Mouse (Mus musculus) cerebellum, adult 2 months (tissue): Measurements from ENCODE around the gene Prrg4. TPM values are rescaled to one million over a fixed set of nuclear protein-coding genes. Genes with fewer than 3 reads are reported as not detected.

ENCODE experiments used
- DNase-seq, 2 experiments: peaks; one replicate each; pipeline ENCODE4 v3.0.0; 2021
- H3K27ac ChIP-seq: fragments of 200-500 bp; 2 replicates; pipeline ENCODE4 v1.5.1; 2012; ENCODE audit warnings: low read length, control low read depth, inconsistent platforms; ENCODE audit not compliant: insufficient read depth
- H3K27me3 ChIP-seq: fragments of 200-500 bp; 2 replicates; pipeline ENCODE4 v1.6.1; 2012; ENCODE audit warnings: inconsistent platforms, mild to moderate bottlenecking, low read length, moderate library complexity; ENCODE audit not compliant: control insufficient read depth, insufficient read depth
- H3K4me1 ChIP-seq: fragments of 200-500 bp; 2 replicates; pipeline ENCODE4 v1.6.1; 2011; ENCODE audit warnings: low read length; ENCODE audit not compliant: control insufficient read depth, insufficient read depth
- H3K4me3 ChIP-seq: fragments of 200-500 bp; replicated peaks from 2 replicates; pipeline ENCODE3; 2011; ENCODE audit warnings: mild to moderate bottlenecking, low read depth, low read length, control low read depth; ENCODE audit not compliant: insufficient read depth
- CTCF ChIP-seq: fragments of 200-500 bp; IDR thresholded peaks from 2 replicates; pipeline ENCODE4 v1.5.1; 2011; ENCODE audit warnings: low read depth, mild to moderate bottlenecking, control low read depth, low read length, moderate library complexity, borderline replicate concordance; ENCODE audit not compliant: insufficient read depth
- POLR2A ChIP-seq: fragments of 200-500 bp; IDR thresholded peaks from 2 replicates; pipeline ENCODE4 v1.6.1; 2011; ENCODE audit warnings: low read length, control low read depth, borderline replicate concordance; ENCODE audit not compliant: insufficient read depth
- WGBS: fragments of 180-500 bp; shearing (Covaris S2); methylation state at CpG from one replicate; pipeline ENCODE4 v1.1.7; 2018; 5-methylcytosine and 5-hydroxymethylcytosine counted together
- polyA plus RNA-seq: library from polyadenylated mRNA; depleted of rRNA; stranded (reverse); fragments of >200 nt; gene quantifications from 2 replicates; pipeline ENCODE4 v1.2.3, GENCODE M21; 2012; rRNA removed

Prrg4 gene
- polyA plus RNA-seq, 1 experiment: 0.16 TPM

DNA sequence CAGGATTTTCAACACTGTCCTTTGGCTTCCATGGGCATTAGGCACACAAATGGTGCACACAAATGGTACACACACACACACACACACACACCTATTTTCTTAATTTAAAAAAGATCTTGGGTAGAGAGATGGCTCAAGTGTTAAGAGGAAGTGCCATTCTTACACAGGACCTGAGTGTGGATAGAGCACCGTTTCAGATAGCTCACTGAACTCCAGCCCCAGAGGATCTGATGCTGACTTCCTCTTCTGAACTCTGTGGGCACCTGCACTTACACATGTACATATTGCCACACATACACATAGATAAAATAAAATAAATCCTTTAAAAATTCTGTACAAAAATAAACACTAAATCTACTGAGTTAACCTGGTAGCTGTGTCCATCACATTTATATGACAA is 44.2 kb downstream of the Prrg4 start:
- WGBS: 83% methylated on average over 1 of the region's 1 CpGs
- DNase-seq: no peak
- Histone ChIP-seq H3K4me3 (no peak overlapping the region), H3K4me1 (no peaks in the 10 kb centered on the region), H3K27me3 (no peaks in the 10 kb centered on the region), H3K27ac (no peak overlapping the region)
- TF ChIP-seq CTCF: no peak
- TF ChIP-seq POLR2A: no peak

Other genes with a start within 250 kb of the Prrg4 start
- gene Tcp11l1, start 137.7 kb downstream of the Prrg4 start, polyA plus RNA-seq: 27.7 and 29.5 TPM in 2 replicates
- 0.08 TPM in 1 of 2 replicates, not detected in the other for gene Pin1rt1, start 133.5 kb downstream of the Prrg4 start, polyA plus RNA-seq
- 2.3 and 3.6 TPM in 2 replicates for gene Depdc7, start 107.0 kb downstream of the Prrg4 start, polyA plus RNA-seq
- gene Qser1, start 33.1 kb downstream of the Prrg4 start, polyA plus RNA-seq: 7.9 and 8.3 TPM in 2 replicates
- gene Ccdc73, start 17.9 kb upstream of the Prrg4 start, polyA plus RNA-seq: 5.5 TPM in 2 replicates
- gene Eif3m, start 167.2 kb upstream of the Prrg4 start, polyA plus RNA-seq: 92.4 and 94.0 TPM in 2 replicates
- not detected in 2 replicates for gene Gm11060, start 242.1 kb upstream of the Prrg4 start, polyA plus RNA-seq